Mouse (Mus musculus) cortical plate, adult 2 months (tissue): ENCODE data around the gene Pilra.
"Not testable (repeated sequence)": the region's sequence is repeated elsewhere in the genome, so short reads cannot be mapped to it uniquely, and the experiment has no call there.

Source experiments
- CTCF ChIP-seq: fragments of 200-500 bp; IDR thresholded peaks from 2 replicates; pipeline ENCODE4 v1.5.1; 2011; ENCODE audit warnings: mild to moderate bottlenecking, control low read depth, low read length; ENCODE audit not compliant: insufficient read depth; ENCODE audit errors: extremely low read depth
- POLR2A ChIP-seq: fragments of 200-500 bp; IDR thresholded peaks from 2 replicates; pipeline ENCODE4 v1.6.1; 2011; ENCODE audit warnings: mild to moderate bottlenecking, low read length, control low read depth; ENCODE audit not compliant: insufficient read depth; ENCODE audit errors: extremely low read depth

- not testable (repeated sequence) for TF ChIP-seq CTCF, POLR2A
Measured at GRCm38 (mm10) chr5:137854907-137855306, 18.8 kb upstream of the Pilra start.
